Mouse (Mus musculus) embryonic facial prominence, embryonic 15.5 days (tissue): ENCODE results near the gene Icam2. TPM values are rescaled to one million over a fixed set of nuclear protein-coding genes. Genes with fewer than 3 reads are reported as not detected.

Experiments
- ATAC-seq: fragments of 200-750 bp; cut with Nextera tagmentation; 2 replicates; pipeline ENCODE4 v1.8.0; 2017; ENCODE audit warnings: low read depth, moderate TSS enrichment; ENCODE audit not compliant: insufficient number of reproducible peaks, low FRiP score, low TSS enrichment
- H3K27ac ChIP-seq: fragments of 300-500 bp; sonication (generic); replicated peaks from 2 replicates; pipeline ENCODE4 v1.5.1; 2015; ENCODE audit warnings: mild to moderate bottlenecking, inconsistent platforms
- H3K27me3 ChIP-seq: fragments of 300-500 bp; sonication (generic); 2 replicates; pipeline ENCODE4 v1.6.1; 2015; ENCODE audit warnings: inconsistent platforms
- H3K36me3 ChIP-seq: fragments of 300-500 bp; sonication (generic); 2 replicates; pipeline ENCODE4 v1.6.1; 2015; ENCODE audit warnings: mild to moderate bottlenecking, inconsistent platforms
- H3K4me1 ChIP-seq: fragments of 300-500 bp; sonication (generic); 2 replicates; pipeline ENCODE4 v1.6.1; 2015; ENCODE audit warnings: inconsistent platforms
- H3K4me2 ChIP-seq: fragments of 300-500 bp; sonication (generic); replicated peaks from 2 replicates; pipeline ENCODE4 v1.6.1; 2015; ENCODE audit warnings: mild to moderate bottlenecking, inconsistent platforms
- H3K4me3 ChIP-seq: fragments of 300-500 bp; sonication (generic); replicated peaks from 2 replicates; pipeline ENCODE4 v1.5.1; 2015; ENCODE audit warnings: mild to moderate bottlenecking, inconsistent platforms
- H3K9ac ChIP-seq: fragments of 300-500 bp; sonication (generic); 2 replicates; pipeline ENCODE4 v1.6.1; 2015; ENCODE audit warnings: inconsistent platforms
- H3K9me3 ChIP-seq: fragments of 300-500 bp; sonication (generic); replicated peaks from 2 replicates; pipeline ENCODE4 v1.6.1; 2016; ENCODE audit warnings: inconsistent platforms
- WGBS: fragments of 180-500 bp; shearing (Covaris S2); methylation state at CpG from one replicate; pipeline ENCODE4 v1.1.7; 2015; 5-methylcytosine and 5-hydroxymethylcytosine counted together
- polyA plus RNA-seq: library from polyadenylated mRNA; unstranded; fragments of >200 nt; fragmentation: Nextera tagmentation; extraction: Ambion mirVana; gene quantifications from 2 replicates; pipeline ENCODE4 v1.2.1, GENCODE M21; 2015

Gene Icam2
- 39.4 and 43.2 TPM in 2 replicates for polyA plus RNA-seq

DNA sequence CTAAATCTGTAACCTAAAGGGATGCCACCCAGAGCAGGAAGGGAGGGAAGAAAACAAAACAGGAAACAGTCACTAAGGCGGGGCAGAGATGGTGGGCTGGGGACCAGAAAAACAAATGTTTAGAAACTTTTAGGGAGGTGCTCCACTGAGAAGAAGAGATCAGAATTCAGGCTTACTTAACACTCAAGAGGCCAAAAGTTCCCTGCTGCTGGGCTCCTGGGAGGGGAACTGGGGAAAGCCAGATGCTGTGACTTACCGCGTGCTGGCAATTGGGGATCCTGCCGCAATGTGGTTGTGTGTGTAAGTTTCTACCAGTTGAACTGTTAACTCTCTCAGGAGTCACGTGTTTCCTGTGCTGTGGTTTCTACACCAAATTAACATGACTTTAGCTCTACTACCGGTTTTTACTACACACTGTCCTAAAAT lies at the start of gene Icam2:
Icam2 (minus strand) TSS at position 285 of the 426 bp plus-strand sequence.
- Histone ChIP-seq H3K27me3 (no peaks in the 10 kb centered on the region), H3K27ac (no peak within 1 kb of the TSS), H3K4me3 (no peak within 1 kb of the TSS), H3K36me3 (no peaks in the 10 kb centered on the region), H3K4me1 (0 out of 2 replicates have a peak, but pooled peaks cover 9% of the 10 kb centered on the region), H3K9ac (no peak within 1 kb of the TSS), H3K9me3 (no peaks in the 10 kb centered on the region), H3K4me2 (no peak within 1 kb of the TSS)
- no peak for ATAC-seq
- WGBS: 68% methylated on average over 6 of the region's 6 CpGs

- no peaks in the 10 kb centered on the region for H3K36me3 ChIP-seq
- no peaks in the 10 kb centered on the region for H3K9me3 ChIP-seq
- H3K9ac ChIP-seq: no peak overlapping the region
- 81% methylated on average over 2 of the region's 2 CpGs for WGBS
- no peaks in the 10 kb centered on the region for H3K27me3 ChIP-seq
- H3K4me3 ChIP-seq: no peak overlapping the region
- no peak overlapping the region for H3K4me2 ChIP-seq
- H3K27ac ChIP-seq: no peak overlapping the region
- H3K4me1 ChIP-seq: no peaks in the 10 kb centered on the region
- ATAC-seq: no peak
Measured at GRCm38 (mm10) chr11:106437543-106437942, 49.7 kb upstream of the Icam2 start.

GRCm38 (mm10) chr11:106437039-106437438 lies 49.2 kb upstream of the Icam2 start:
- Histone ChIP-seq H3K9ac (no peak overlapping the region), H3K9me3 (no peaks in the 10 kb centered on the region), H3K27ac (no peak overlapping the region), H3K4me2 (no peak overlapping the region), H3K4me3 (no peak overlapping the region), H3K4me1 (no peaks in the 10 kb centered on the region), H3K27me3 (no peaks in the 10 kb centered on the region), H3K36me3 (no peaks in the 10 kb centered on the region)
- 79% methylated on average over 5 of the region's 5 CpGs for WGBS
- no peak for ATAC-seq

DNA sequence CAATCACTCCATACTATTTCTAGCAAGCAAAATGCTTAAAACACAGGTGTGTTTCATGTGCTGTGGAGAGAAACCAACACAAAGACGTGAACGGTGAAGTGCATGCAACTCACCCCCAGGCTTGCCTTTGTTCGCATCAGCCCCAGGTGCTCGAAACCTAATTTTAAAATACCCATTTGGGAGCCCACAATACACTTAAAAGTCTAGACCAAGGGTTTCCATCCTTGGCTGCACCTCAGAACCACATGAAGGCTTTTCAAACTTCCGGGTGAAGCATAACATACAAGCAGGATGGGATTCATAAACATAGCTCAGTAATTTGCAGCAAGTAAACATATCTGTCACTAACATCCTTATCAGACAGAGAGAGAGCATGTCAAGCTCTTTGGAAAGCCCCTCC lies 42.5 kb upstream of the Icam2 start:
- ATAC-seq: no peak

DNA sequence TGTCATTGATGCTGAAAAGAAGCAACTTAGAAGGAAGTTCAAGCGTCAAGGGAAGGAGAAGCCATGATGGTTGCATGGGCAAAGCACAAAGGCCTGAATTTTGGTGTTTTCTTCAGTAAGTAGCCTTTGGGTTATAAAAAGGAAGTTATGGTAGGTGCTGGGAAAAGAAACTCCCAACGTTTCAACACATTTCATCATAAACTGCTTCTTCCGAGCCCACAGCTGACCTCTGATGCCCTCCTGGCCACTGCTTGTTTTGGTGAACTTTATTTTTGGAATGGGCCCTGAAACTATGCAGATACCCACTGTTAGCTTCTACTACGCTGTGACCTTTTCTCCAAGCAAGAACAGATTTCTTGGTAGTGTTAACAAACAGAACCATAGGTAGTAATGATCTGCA lies 41.8 kb upstream of the Icam2 start:
- Histone ChIP-seq H3K27me3 (no peaks in the 10 kb centered on the region), H3K9ac (no peak overlapping the region), H3K9me3 (no peaks in the 10 kb centered on the region), H3K4me1 (no peaks in the 10 kb centered on the region), H3K4me2 (no peak overlapping the region), H3K27ac (no peak overlapping the region), H3K36me3 (peaks cover 7% of the 10 kb centered on the region; the same call in 1 of the 2 replicates), H3K4me3 (no peak overlapping the region)
- WGBS: 79% methylated on average over 4 of the region's 4 CpGs
- ATAC-seq: no peak

More for the DNA sequence above, 42.5 kb upstream of the Icam2 start:
- Histone ChIP-seq H3K4me2 (no peak overlapping the region), H3K9me3 (no peaks in the 10 kb centered on the region), H3K27ac (no peak overlapping the region), H3K36me3 (peaks cover 3% of the 10 kb centered on the region; the same call in 1 of the 2 replicates), H3K4me3 (no peak overlapping the region), H3K4me1 (no peaks in the 10 kb centered on the region), H3K9ac (no peak overlapping the region), H3K27me3 (no peaks in the 10 kb centered on the region)
- WGBS: 80% methylated on average over 5 of the region's 5 CpGs

GRCm38 (mm10) chr11:106428556-106428955 lies 40.7 kb upstream of the Icam2 start:
- no peak overlapping the region for H3K27ac ChIP-seq
- H3K9me3 ChIP-seq: no peaks in the 10 kb centered on the region
- H3K4me3 ChIP-seq: no peak overlapping the region
- ATAC-seq: no peak
- no peaks in the 10 kb centered on the region for H3K27me3 ChIP-seq
- H3K4me1 ChIP-seq: no peaks in the 10 kb centered on the region
- no peak overlapping the region for H3K9ac ChIP-seq
- H3K36me3 ChIP-seq: peaks cover 7% of the 10 kb centered on the region; the same call in 1 of the 2 replicates
- WGBS: 79% methylated on average over 2 of the region's 2 CpGs
- no peak overlapping the region for H3K4me2 ChIP-seq

GRCm38 (mm10) chr11:106428106-106428505 lies 40.2 kb upstream of the Icam2 start:
- WGBS: 68% methylated on average over 4 of the region's 4 CpGs
- no peak overlapping the region for H3K9ac ChIP-seq
- no peak overlapping the region for H3K27ac ChIP-seq
- H3K4me3 ChIP-seq: no peak overlapping the region
- H3K4me2 ChIP-seq: no peak overlapping the region
- no peak for ATAC-seq
- H3K27me3 ChIP-seq: no peaks in the 10 kb centered on the region
- H3K9me3 ChIP-seq: no peaks in the 10 kb centered on the region
- H3K4me1 ChIP-seq: no peaks in the 10 kb centered on the region
- H3K36me3 ChIP-seq: peaks cover 9% of the 10 kb centered on the region; the same call in 1 of the 2 replicates

GRCm38 (mm10) chr11:106426447-106426846 lies 38.6 kb upstream of the Icam2 start:
- no peaks in the 10 kb centered on the region for H3K27me3 ChIP-seq
- no peaks in the 10 kb centered on the region for H3K4me1 ChIP-seq
- no peak overlapping the region for H3K9ac ChIP-seq
- no peak for ATAC-seq
- no peak overlapping the region for H3K4me2 ChIP-seq
- peaks cover 17% of the 10 kb centered on the region for H3K36me3 ChIP-seq
- H3K9me3 ChIP-seq: no peaks in the 10 kb centered on the region
- H3K4me3 ChIP-seq: no peak overlapping the region
- 91% methylated on average over 4 of the region's 4 CpGs for WGBS
- H3K27ac ChIP-seq: no peak overlapping the region

GRCm38 (mm10) chr11:106425201-106425600 lies 37.3 kb upstream of the Icam2 start:
- Histone ChIP-seq H3K4me2 (no peak overlapping the region), H3K9ac (no peak overlapping the region), H3K27me3 (no peaks in the 10 kb centered on the region), H3K9me3 (no peaks in the 10 kb centered on the region), H3K4me3 (no peak overlapping the region), H3K4me1 (no peaks in the 10 kb centered on the region), H3K36me3 (peaks cover 17% of the 10 kb centered on the region), H3K27ac (no peak overlapping the region)
- 83% methylated on average over 5 of the region's 5 CpGs for WGBS
- ATAC-seq: no peak

- H3K9ac ChIP-seq: no peak overlapping the region
- ATAC-seq: no peak
- H3K27ac ChIP-seq: no peak overlapping the region; the same call in 1 of the 2 replicates
- 74% methylated on average over 9 of the region's 9 CpGs for WGBS
- H3K9me3 ChIP-seq: no peaks in the 10 kb centered on the region
- H3K27me3 ChIP-seq: no peaks in the 10 kb centered on the region
- no peak overlapping the region for H3K4me2 ChIP-seq
- H3K36me3 ChIP-seq: peaks cover 15% of the 10 kb centered on the region
- H3K4me3 ChIP-seq: no peak overlapping the region
- no peaks in the 10 kb centered on the region for H3K4me1 ChIP-seq
Measured at GRCm38 (mm10) chr11:106419262-106420102, 31.6 kb upstream of the Icam2 start.

DNA sequence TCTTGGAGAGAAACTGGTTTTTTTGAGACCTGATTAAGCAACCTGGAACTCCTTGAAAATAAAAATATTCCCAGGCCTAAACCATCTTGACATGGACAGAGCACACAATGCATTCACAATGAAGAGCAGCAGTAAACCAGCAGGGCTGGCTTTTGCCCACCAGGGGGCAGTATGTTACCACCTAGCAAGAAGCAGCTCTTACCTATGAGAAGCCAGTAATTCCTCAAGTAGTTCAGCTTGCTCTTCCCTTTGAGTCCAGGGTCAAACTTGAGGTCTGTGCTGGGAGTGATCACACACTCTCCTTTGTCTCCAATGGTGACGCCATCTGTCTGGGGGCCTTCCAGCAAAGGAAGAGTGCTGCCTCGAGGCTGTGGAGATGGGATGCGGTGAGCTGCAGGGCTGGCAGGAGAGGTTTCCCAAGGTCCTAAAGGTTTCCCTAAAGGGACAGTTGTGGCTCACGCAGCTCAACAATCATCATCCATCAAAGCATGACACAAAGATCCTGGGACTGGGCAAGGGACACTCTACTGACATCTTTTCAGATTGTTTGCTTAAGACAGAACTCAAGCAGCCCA lies 30.8 kb upstream of the Icam2 start:
- Histone ChIP-seq H3K4me1 (no peaks in the 10 kb centered on the region), H3K36me3 (peaks cover 15% of the 10 kb centered on the region), H3K27ac (no peak overlapping the region), H3K9ac (no peak overlapping the region), H3K9me3 (no peaks in the 10 kb centered on the region), H3K27me3 (no peaks in the 10 kb centered on the region), H3K4me2 (no peak overlapping the region), H3K4me3 (no peak overlapping the region)
- WGBS: 38% methylated on average over 4 of the region's 4 CpGs
- ATAC-seq: no peak; the same call in 1 of the 2 replicates
